Mouse (Mus musculus): ENCODE results near the gene Supt16. TPM values are rescaled to one million over a fixed set of nuclear protein-coding genes. Genes with fewer than 3 reads are reported as not detected.
A peak's percentile ranks its signal among the peaks of the same experiment; 100 is the strongest.

The Supt16 gene
- polyA plus RNA-seq, 1 experiment from 2014 or later = 26.2 TPM

- Histone ChIP-seq H3K9ac (ENCODE audit: low read depth, low read length) (no peak overlapping the region), H3K9me3 (replicated peaks; ENCODE audit: control insufficient read depth, low read length) (no peaks in the 10 kb centered on the region), H3K27me3 (ENCODE audit: control insufficient read depth, insufficient read depth, low read depth, low read length) (no peaks in the 10 kb centered on the region), H3K36me3 (ENCODE audit: control insufficient read depth, insufficient read depth) (peaks cover 12% of the 10 kb centered on the region), H3K4me2 (ENCODE audit: low read depth, low read length) (no peak overlapping the region), H3K4me3 (ENCODE audit: low read depth, low read length) (no peak overlapping the region), H3K4me1 (ENCODE audit: control insufficient read depth, low read depth, low read length) (no peaks in the 10 kb centered on the region), H3K27ac (ENCODE audit: low read length) (no peak overlapping the region)
- ATAC-seq (ENCODE audit: low read depth) = no peak
- 66% methylated on average over 2 of the region's 2 CpGs for WGBS (ENCODE audit: insufficient replicate concordance)
Observed at GRCm38 (mm10) chr14:52155008-52155407, 42.2 kb downstream of the Supt16 start.

DNA sequence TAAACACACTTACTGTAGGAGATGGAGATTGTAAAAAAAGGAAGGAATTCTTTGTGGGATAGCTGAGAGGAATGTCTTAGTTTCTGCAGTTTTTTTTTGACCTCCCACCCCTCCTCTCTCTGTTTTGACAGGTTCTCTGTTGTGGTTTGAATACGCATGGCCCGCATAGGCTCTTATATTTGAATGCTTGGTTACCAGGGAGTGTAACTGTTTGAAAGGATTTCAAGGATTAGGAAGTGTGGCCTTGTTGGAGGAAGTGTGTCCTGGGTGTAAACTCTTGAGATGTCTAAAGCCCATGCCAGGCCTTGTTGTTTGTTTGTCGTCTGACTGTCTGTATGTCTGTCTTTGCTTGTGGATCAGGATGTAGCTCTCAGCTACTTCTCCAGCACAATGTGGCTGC is 44.6 kb downstream of the Supt16 start:
- no peak overlapping the region for H3K4me3 ChIP-seq (ENCODE audit: low read depth, low read length)
- no peaks in the 10 kb centered on the region for H3K9me3 ChIP-seq (replicated peaks; ENCODE audit: control insufficient read depth, low read length)
- no peak overlapping the region for H3K4me2 ChIP-seq (ENCODE audit: low read depth, low read length)
- H3K9ac ChIP-seq (ENCODE audit: low read depth, low read length) = no peak overlapping the region
- ATAC-seq (ENCODE audit: low read depth) = no peak
- WGBS (ENCODE audit: insufficient replicate concordance) = 47% methylated on average over 3 of the region's 3 CpGs
- no peak overlapping the region for H3K27ac ChIP-seq (ENCODE audit: low read length)
- no peaks in the 10 kb centered on the region for H3K4me1 ChIP-seq (ENCODE audit: control insufficient read depth, low read depth, low read length)
- H3K27me3 ChIP-seq (ENCODE audit: control insufficient read depth, insufficient read depth, low read depth, low read length) = no peaks in the 10 kb centered on the region
- no peaks in the 10 kb centered on the region for H3K36me3 ChIP-seq (ENCODE audit: control insufficient read depth, insufficient read depth)

- H3K4me2 ChIP-seq (ENCODE audit: low read depth, low read length) = no peak overlapping the region
- H3K27me3 ChIP-seq (ENCODE audit: control insufficient read depth, insufficient read depth, low read depth, low read length) = no peaks in the 10 kb centered on the region
- no peak overlapping the region for H3K4me3 ChIP-seq (ENCODE audit: low read depth, low read length)
- no peak overlapping the region for H3K27ac ChIP-seq (ENCODE audit: low read length)
- H3K9ac ChIP-seq (ENCODE audit: low read depth, low read length) = no peak overlapping the region
- H3K36me3 ChIP-seq (ENCODE audit: control insufficient read depth, insufficient read depth) = no peaks in the 10 kb centered on the region
- 49% methylated on average over 7 of the region's 7 CpGs for WGBS (ENCODE audit: insufficient replicate concordance)
- no peaks in the 10 kb centered on the region for H3K4me1 ChIP-seq (ENCODE audit: control insufficient read depth, low read depth, low read length)
- no peaks in the 10 kb centered on the region for H3K9me3 ChIP-seq (replicated peaks; ENCODE audit: control insufficient read depth, low read length)
- no peak for ATAC-seq (ENCODE audit: low read depth)
Observed at GRCm38 (mm10) chr14:52152179-52152578, 45.0 kb downstream of the Supt16 start.

DNA sequence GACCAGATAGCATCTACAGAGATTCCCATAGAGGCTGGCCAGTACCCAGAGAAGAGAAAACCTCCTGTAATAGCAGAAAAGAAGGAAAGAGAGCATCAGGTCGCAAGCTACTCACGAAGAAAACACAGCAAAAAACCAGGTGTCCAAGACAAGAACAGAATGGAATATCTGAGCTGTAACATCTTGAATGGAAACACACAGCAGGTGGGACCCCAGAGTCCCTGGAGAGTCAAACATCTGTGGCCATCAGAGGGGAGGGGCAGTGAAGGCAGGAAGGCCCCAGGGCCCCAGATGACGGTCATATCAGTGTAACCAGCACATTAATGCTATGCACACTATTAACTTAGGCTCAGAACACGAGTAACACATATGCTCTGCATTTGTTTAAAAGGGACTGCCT is 47.3 kb downstream of the Supt16 start:
- H3K9me3 ChIP-seq (replicated peaks; ENCODE audit: control insufficient read depth, low read length) = no peaks in the 10 kb centered on the region
- no peak overlapping the region for H3K4me2 ChIP-seq (ENCODE audit: low read depth, low read length)
- no peaks in the 10 kb centered on the region for H3K27me3 ChIP-seq (ENCODE audit: control insufficient read depth, insufficient read depth, low read depth, low read length)
- 50% methylated on average over 4 of the region's 4 CpGs for WGBS (ENCODE audit: insufficient replicate concordance)
- no peak overlapping the region for H3K9ac ChIP-seq (ENCODE audit: low read depth, low read length)
- H3K36me3 ChIP-seq (ENCODE audit: control insufficient read depth, insufficient read depth) = no peaks in the 10 kb centered on the region
- H3K4me1 ChIP-seq (ENCODE audit: control insufficient read depth, low read depth, low read length) = no peaks in the 10 kb centered on the region
- ATAC-seq (ENCODE audit: low read depth) = no peak
- no peak overlapping the region for H3K27ac ChIP-seq (ENCODE audit: low read length)
- H3K4me3 ChIP-seq (ENCODE audit: low read depth, low read length) = no peak overlapping the region

- no peak for ATAC-seq (ENCODE audit: low read depth)
- Histone ChIP-seq H3K4me3 (ENCODE audit: low read depth, low read length) (no peak overlapping the region), H3K9ac (ENCODE audit: low read depth, low read length) (no peak overlapping the region), H3K36me3 (ENCODE audit: control insufficient read depth, insufficient read depth) (no peaks in the 10 kb centered on the region), H3K4me1 (ENCODE audit: control insufficient read depth, low read depth, low read length) (no peaks in the 10 kb centered on the region), H3K27ac (ENCODE audit: low read length) (no peak overlapping the region), H3K9me3 (replicated peaks; ENCODE audit: control insufficient read depth, low read length) (no peaks in the 10 kb centered on the region), H3K4me2 (ENCODE audit: low read depth, low read length) (no peak overlapping the region), H3K27me3 (ENCODE audit: control insufficient read depth, insufficient read depth, low read depth, low read length) (no peaks in the 10 kb centered on the region)
- WGBS (ENCODE audit: insufficient replicate concordance) = 50% methylated on average over 4 of the region's 4 CpGs
Observed at GRCm38 (mm10) chr14:52146540-52146939, 50.7 kb downstream of the Supt16 start.

DNA sequence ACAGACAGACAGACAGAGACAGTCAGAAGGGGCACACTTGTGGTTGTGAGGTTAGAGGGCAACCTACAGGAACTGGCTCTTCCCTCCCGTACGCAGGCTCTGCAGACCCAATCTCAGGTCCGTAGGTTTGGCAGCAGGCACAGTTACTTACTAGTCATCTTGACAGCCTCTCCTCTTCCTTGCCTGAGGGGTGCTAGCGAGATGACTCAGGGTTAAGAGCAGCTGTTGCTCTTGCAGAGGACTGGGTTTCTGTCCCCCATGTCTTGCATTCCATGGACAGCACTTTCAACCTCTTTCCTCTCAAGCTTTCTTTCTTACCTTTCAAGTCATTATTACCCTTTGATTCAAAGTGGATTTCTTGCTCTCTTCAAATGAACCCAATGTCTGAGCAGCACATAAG is 53.1 kb downstream of the Supt16 start:
- H3K9me3 ChIP-seq (replicated peaks; ENCODE audit: control insufficient read depth, low read length) = no peaks in the 10 kb centered on the region
- peaks cover 3% of the 10 kb centered on the region for H3K4me1 ChIP-seq (ENCODE audit: control insufficient read depth, low read depth, low read length)
- no peaks in the 10 kb centered on the region for H3K27me3 ChIP-seq (ENCODE audit: control insufficient read depth, insufficient read depth, low read depth, low read length)
- WGBS (ENCODE audit: insufficient replicate concordance) = 53% methylated on average over 4 of the region's 4 CpGs
- no peak for ATAC-seq (ENCODE audit: low read depth)
- no peaks in the 10 kb centered on the region for H3K36me3 ChIP-seq (ENCODE audit: control insufficient read depth, insufficient read depth)
- H3K27ac ChIP-seq (ENCODE audit: low read length) = no peak overlapping the region
- H3K4me2 ChIP-seq (ENCODE audit: low read depth, low read length) = no peak overlapping the region
- H3K9ac ChIP-seq (ENCODE audit: low read depth, low read length) = no peak overlapping the region
- no peak overlapping the region for H3K4me3 ChIP-seq (ENCODE audit: low read depth, low read length)

GRCm38 (mm10) chr14:52141445-52142127 is 55.6 kb downstream of the Supt16 start:
- Histone ChIP-seq H3K4me2 (ENCODE audit: low read depth, low read length) (peak overlapping the region; percentile 46; the same call in 1 of the 2 replicates), H3K27me3 (ENCODE audit: control insufficient read depth, insufficient read depth, low read depth, low read length) (no peaks in the 10 kb centered on the region), H3K9ac (ENCODE audit: low read depth, low read length) (no peak overlapping the region), H3K36me3 (ENCODE audit: control insufficient read depth, insufficient read depth) (no peaks in the 10 kb centered on the region), H3K4me1 (ENCODE audit: control insufficient read depth, low read depth, low read length) (peaks cover 3% of the 10 kb centered on the region), H3K4me3 (ENCODE audit: low read depth, low read length) (no peak overlapping the region), H3K9me3 (replicated peaks; ENCODE audit: control insufficient read depth, low read length) (no peaks in the 10 kb centered on the region), H3K27ac (ENCODE audit: low read length) (no peak overlapping the region)
- 37% methylated on average over 16 of the region's 16 CpGs for WGBS (ENCODE audit: insufficient replicate concordance)
- ATAC-seq (ENCODE audit: low read depth) = no peak

GRCm38 (mm10) chr14:52140577-52141444 is 56.4 kb downstream of the Supt16 start:
- H3K4me2 ChIP-seq (ENCODE audit: low read depth, low read length) = peak overlapping the region; percentile 46
- H3K36me3 ChIP-seq (ENCODE audit: control insufficient read depth, insufficient read depth) = no peaks in the 10 kb centered on the region
- peaks cover 3% of the 10 kb centered on the region for H3K4me1 ChIP-seq (ENCODE audit: control insufficient read depth, low read depth, low read length)
- H3K27me3 ChIP-seq (ENCODE audit: control insufficient read depth, insufficient read depth, low read depth, low read length) = no peaks in the 10 kb centered on the region
- no peaks in the 10 kb centered on the region for H3K9me3 ChIP-seq (replicated peaks; ENCODE audit: control insufficient read depth, low read length)
- ATAC-seq (ENCODE audit: low read depth) = no peak
- H3K9ac ChIP-seq (ENCODE audit: low read depth, low read length) = no peak overlapping the region
- WGBS (ENCODE audit: insufficient replicate concordance) = 14% methylated on average over 19 of the region's 19 CpGs
- H3K4me3 ChIP-seq (ENCODE audit: low read depth, low read length) = peak overlapping the region; percentile 35
- no peak overlapping the region for H3K27ac ChIP-seq (ENCODE audit: low read length)

DNA sequence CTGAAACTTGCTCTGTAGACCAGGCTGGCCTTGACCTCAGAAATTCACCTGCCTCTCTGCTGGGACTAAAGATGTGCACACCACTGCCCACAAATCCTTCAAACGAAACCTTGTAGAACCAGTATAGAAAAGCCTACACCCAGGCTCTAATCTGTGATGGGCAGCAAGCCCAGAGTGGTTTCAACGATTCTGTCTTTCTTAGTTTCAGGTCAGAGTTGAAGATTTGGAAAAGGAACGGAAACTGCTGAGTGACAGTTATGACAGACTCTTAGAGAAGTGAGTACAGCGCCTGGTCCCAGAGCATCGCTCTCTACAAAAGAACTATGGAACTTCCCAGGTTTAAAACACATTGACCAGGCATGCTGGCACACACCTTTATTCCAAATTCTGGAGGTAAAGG is 63.6 kb downstream of the Supt16 start:
- Histone ChIP-seq H3K4me2 (ENCODE audit: low read depth, low read length) (no peak overlapping the region), H3K27ac (ENCODE audit: low read length) (no peak overlapping the region), H3K9ac (ENCODE audit: low read depth, low read length) (no peak overlapping the region), H3K4me1 (ENCODE audit: control insufficient read depth, low read depth, low read length) (no peaks in the 10 kb centered on the region), H3K9me3 (replicated peaks; ENCODE audit: control insufficient read depth, low read length) (no peaks in the 10 kb centered on the region), H3K36me3 (ENCODE audit: control insufficient read depth, insufficient read depth) (no peaks in the 10 kb centered on the region), H3K4me3 (ENCODE audit: low read depth, low read length) (no peak overlapping the region), H3K27me3 (ENCODE audit: control insufficient read depth, insufficient read depth, low read depth, low read length) (no peaks in the 10 kb centered on the region)
- 42% methylated on average over 5 of the region's 5 CpGs for WGBS (ENCODE audit: insufficient replicate concordance)
- no peak for ATAC-seq (ENCODE audit: low read depth)

Measured in liver, embryonic 16.5 days (tissue).